In the genomic region with DNA sequence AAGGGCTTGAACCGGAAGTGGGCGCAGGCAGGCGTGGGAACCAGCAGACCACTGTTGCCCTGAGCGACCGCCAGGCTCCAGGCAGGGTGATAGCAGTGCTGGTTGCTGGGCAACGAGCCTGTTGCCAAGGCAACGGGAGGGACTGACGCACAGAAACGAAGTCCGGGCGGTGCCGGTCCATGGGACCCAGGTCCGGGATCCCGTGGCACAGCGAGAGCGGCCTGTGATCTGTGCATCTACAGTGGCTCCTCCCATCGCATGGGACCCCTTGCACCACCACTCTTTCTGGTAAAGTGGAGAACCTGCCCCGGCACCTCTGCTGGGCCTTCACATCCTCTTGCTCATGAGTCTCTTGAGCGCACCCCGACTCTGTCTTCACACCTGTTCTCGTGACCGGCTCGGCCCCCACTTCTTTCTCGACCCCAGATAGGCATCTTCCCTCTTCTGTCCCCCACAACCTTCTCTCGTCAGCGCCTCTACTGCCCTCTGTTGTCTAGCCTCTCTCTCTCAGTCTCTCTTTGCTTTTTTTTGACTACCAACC, we compare ENCODE assay signal across 8 mouse cellular contexts. TPM values are rescaled to one million over a fixed set of nuclear protein-coding genes. Genes with fewer than 3 reads are reported as not detected.
A peak's percentile ranks its signal among the peaks of the same experiment; 100 is the strongest.
DNase-seq lines count a peak whose midpoint lies in the region; ATAC-seq lines count a peak whose summit lies in the region.

No protein-coding gene starts in this region.

- peaks cover 3% of the 10 kb centered on the region; the same call in 1 of the 2 replicates for H3K4me1 ChIP-seq in intestine, embryonic 14.5 days (replicated peaks; ENCODE audit: control insufficient read depth, insufficient read depth, low read length)

- peak; percentile 93 for DNase-seq in ZHBTc4 (ENCODE audit: low read depth, low spot score)
- DNase-seq in cerebellum, postnatal 4 days (ENCODE audit: low spot score in 2 of 2) = peak; percentile 82 to 92
- DNase-seq in frontal cortex, postnatal 36 days (ENCODE audit: low spot score in 2 of 2) = peak; percentile 92 to 97
- DNase-seq in intestine, embryonic 14.5 days (ENCODE audit: low spot score) = peak; percentile 77
- DNase-seq in left cerebral cortex, adult 8-10 months (ENCODE audit: low spot score in 2 of 2) = peak; percentile 93 to 97
- DNase-seq in lung, postnatal 36 days = peak; percentile 50
- DNase-seq in right cerebral cortex, postnatal 14 days = peak; percentile 97
- DNase-seq in thymus, postnatal 0 days (ENCODE audit: low spot score) = no peak

- no peaks in the 10 kb centered on the region for H3K9me3 ChIP-seq in intestine, embryonic 14.5 days (ENCODE audit: control insufficient read depth, low read length)

- H3K27ac ChIP-seq in intestine, embryonic 14.5 days (ENCODE audit: low read depth) = no peak overlapping the region

- peak overlapping the region; percentile 26 for H3K4me3 ChIP-seq in intestine, embryonic 14.5 days (ENCODE audit: low read depth, low read length)

- ATAC-seq in intestine, embryonic 14.5 days (replicated peaks; ENCODE audit: low FRiP score, low TSS enrichment, low read depth) = peak; percentile 81

- peak overlapping the region; percentile 16; the same call in 1 of the 2 replicates for H3K9ac ChIP-seq in intestine, embryonic 14.5 days (ENCODE audit: low read length)

- 3% methylated on average over 26 of the region's 26 CpGs for WGBS in intestine, embryonic 14.5 days

- no peaks in the 10 kb centered on the region for H3K36me3 ChIP-seq in intestine, embryonic 14.5 days (ENCODE audit: control insufficient read depth, insufficient read depth, low read length)

- no peaks in the 10 kb centered on the region for H3K27me3 ChIP-seq in intestine, embryonic 14.5 days (replicated peaks; ENCODE audit: control insufficient read depth, insufficient read depth, low read length)

- peak overlapping the region; percentile 63 for H3K4me2 ChIP-seq in intestine, embryonic 14.5 days (ENCODE audit: low read length)

RNA-seq across cellular contexts. Expression of a gene that starts 0.7 kb away (rescaled TPM):
- polyA plus RNA-seq in intestine, embryonic 14.5 days (2014; fragmentation: Nextera tagmentation; extraction: Ambion mirVana) = 5.6 and 6.7 TPM in 2 replicates
- total RNA-seq in left cerebral cortex, adult 8-10 months (2022) = 100 to 1,000 TPM; 251 to 286 (median 266) TPM
- polyA plus RNA-seq in thymus, postnatal 0 days (2015; fragmentation: Nextera tagmentation; extraction: Ambion mirVana) = 0.22 and 0.44 TPM in 2 replicates

RNA-seq across cellular contexts. Expression of a gene that starts 14.4 kb away (rescaled TPM):
- 0.57 and 0.77 TPM in 2 replicates for polyA plus RNA-seq in intestine, embryonic 14.5 days (2014; fragmentation: Nextera tagmentation; extraction: Ambion mirVana)
- under 1 TPM; 0.22 to 0.79 (median 0.30) TPM for total RNA-seq in left cerebral cortex, adult 8-10 months (2022)
- 1.6 and 1.7 TPM in 2 replicates for polyA plus RNA-seq in thymus, postnatal 0 days (2015; fragmentation: Nextera tagmentation; extraction: Ambion mirVana)

RNA-seq across cellular contexts. Expression of a gene that starts 22.6 kb away (rescaled TPM):
- polyA plus RNA-seq in intestine, embryonic 14.5 days (2014; fragmentation: Nextera tagmentation; extraction: Ambion mirVana) = 1.5 and 1.7 TPM in 2 replicates
- total RNA-seq in left cerebral cortex, adult 8-10 months (2022) = 1 to 10 TPM; 1.9 to 4.5 (median 4.1) TPM
- 2.5 and 3.0 TPM in 2 replicates for polyA plus RNA-seq in thymus, postnatal 0 days (2015; fragmentation: Nextera tagmentation; extraction: Ambion mirVana)

RNA-seq across cellular contexts. Expression of a gene that starts 30.5 kb away (rescaled TPM):
- polyA plus RNA-seq in intestine, embryonic 14.5 days (2014; fragmentation: Nextera tagmentation; extraction: Ambion mirVana) = 18.6 and 21.1 TPM in 2 replicates
- total RNA-seq in left cerebral cortex, adult 8-10 months (2022) = 10 to 100 TPM in 1 of 4 experiments, 1 to 10 TPM in 3; 7.5 to 10.9 (median 8.2) TPM
- polyA plus RNA-seq in thymus, postnatal 0 days (2015; fragmentation: Nextera tagmentation; extraction: Ambion mirVana) = 27.0 and 28.8 TPM in 2 replicates

RNA-seq across cellular contexts. Expression of a gene that starts 45.2 kb away (rescaled TPM):
- 53.4 and 58.7 TPM in 2 replicates for polyA plus RNA-seq in intestine, embryonic 14.5 days (2014; fragmentation: Nextera tagmentation; extraction: Ambion mirVana)
- 100 to 1,000 TPM; 142 to 158 (median 151) TPM for total RNA-seq in left cerebral cortex, adult 8-10 months (2022)
- 36.3 and 48.3 TPM in 2 replicates for polyA plus RNA-seq in thymus, postnatal 0 days (2015; fragmentation: Nextera tagmentation; extraction: Ambion mirVana)
